Mouse (Mus musculus) lung, postnatal 0 days (tissue): ENCODE data around the gene Rbm20. TPM values are rescaled to one million over a fixed set of nuclear protein-coding genes. Genes with fewer than 3 reads are reported as not detected.

ENCODE experiments used
- ATAC-seq: fragments of 200-750 bp; cut with Nextera tagmentation; 2 replicates; pipeline ENCODE4 v1.8.0; 2017; ENCODE audit warnings: moderate library complexity
- DNase-seq: peaks from one replicate; pipeline ENCODE4 v3.0.0-alpha.2; 2016; ENCODE audit warnings: low spot score
- H3K27ac ChIP-seq: fragments of 300-500 bp; sonication (generic); 2 replicates; pipeline ENCODE4 v1.5.1; 2014; ENCODE audit warnings: antibody characterized with exemption, mild to moderate bottlenecking, low read length, mixed read lengths
- H3K27me3 ChIP-seq: fragments of 300-500 bp; sonication (generic); replicated peaks from 2 replicates; pipeline ENCODE4 v1.6.1; 2014; ENCODE audit warnings: low read length, mixed read lengths; ENCODE audit not compliant: insufficient read depth
- H3K36me3 ChIP-seq: fragments of 300-500 bp; sonication (generic); 2 replicates; pipeline ENCODE4 v1.6.1; 2014; ENCODE audit warnings: low read length, mixed read lengths; ENCODE audit not compliant: insufficient read depth
- H3K4me1 ChIP-seq: fragments of 300-500 bp; sonication (generic); 2 replicates; pipeline ENCODE4 v1.6.1; 2014; ENCODE audit warnings: antibody characterized with exemption, low read depth, low read length, mixed read lengths; ENCODE audit not compliant: insufficient read depth
- H3K4me2 ChIP-seq: fragments of 300-500 bp; sonication (generic); replicated peaks from 2 replicates; pipeline ENCODE4 v1.6.1; 2014; ENCODE audit warnings: low read depth, mild to moderate bottlenecking, low read length, moderate library complexity, mixed read lengths
- H3K4me3 ChIP-seq: fragments of 300-500 bp; sonication (generic); 2 replicates; pipeline ENCODE4 v1.5.1; 2014; ENCODE audit warnings: low read depth, low read length
- H3K9ac ChIP-seq: fragments of 300-500 bp; sonication (generic); replicated peaks from 2 replicates; pipeline ENCODE4 v1.6.1; 2014; ENCODE audit warnings: low read depth, mild to moderate bottlenecking
- H3K9me3 ChIP-seq: fragments of 300-500 bp; sonication (generic); 2 replicates; pipeline ENCODE4 v1.6.1; 2016; ENCODE audit warnings: low read length, mixed read lengths
- CTCF ChIP-seq: IDR thresholded peaks from 2 replicates; pipeline ENCODE4 v1.5.1; 2016; ENCODE audit warnings: antibody characterized with exemption, mild to moderate bottlenecking
- EP300 ChIP-seq: IDR thresholded peaks from 2 replicates; pipeline ENCODE4 v1.6.1; 2016; ENCODE audit warnings: antibody characterized with exemption, mild to moderate bottlenecking, control low read depth
- WGBS: fragments of 180-500 bp; shearing (Covaris S2); extraction: QIAGEN DNeasy Blood & Tissue Kit; methylation state at CpG from one replicate; pipeline ENCODE4 v1.1.7; 2014; 5-methylcytosine and 5-hydroxymethylcytosine counted together
- polyA plus RNA-seq: library from polyadenylated mRNA; unstranded; fragments of >200 nt; fragmentation: Nextera tagmentation; extraction: Ambion mirVana; gene quantifications from 2 replicates; pipeline ENCODE4 v1.2.1, GENCODE M21; 2015

The Rbm20 gene
- polyA plus RNA-seq, 1 experiment from 2014 or later = 0.51 TPM

GRCm38 (mm10) chr19:53754421-53754830 lies 77.3 kb downstream of the Rbm20 start:
- H3K9ac ChIP-seq = no peak overlapping the region
- no peak overlapping the region for H3K27ac ChIP-seq
- peak; percentile 53; the same call in 1 of the 2 replicates for ATAC-seq

GRCm38 (mm10) chr19:53755346-53755745 lies 78.2 kb downstream of the Rbm20 start:
- ATAC-seq = no peak

More at GRCm38 (mm10) chr19:53754421-53754830, 77.3 kb downstream of the Rbm20 start:
- TF ChIP-seq EP300 (no peak), CTCF (no peak)
- Histone ChIP-seq H3K4me3 (no peak overlapping the region), H3K4me1 (no peaks in the 10 kb centered on the region), H3K27me3 (no peaks in the 10 kb centered on the region), H3K4me2 (no peak overlapping the region), H3K9me3 (no peaks in the 10 kb centered on the region; the same call in 1 of the 2 replicates), H3K36me3 (no peaks in the 10 kb centered on the region)
- DNase-seq = peak; percentile 32
- WGBS = 44% methylated on average over 7 of the region's 7 CpGs

DNA sequence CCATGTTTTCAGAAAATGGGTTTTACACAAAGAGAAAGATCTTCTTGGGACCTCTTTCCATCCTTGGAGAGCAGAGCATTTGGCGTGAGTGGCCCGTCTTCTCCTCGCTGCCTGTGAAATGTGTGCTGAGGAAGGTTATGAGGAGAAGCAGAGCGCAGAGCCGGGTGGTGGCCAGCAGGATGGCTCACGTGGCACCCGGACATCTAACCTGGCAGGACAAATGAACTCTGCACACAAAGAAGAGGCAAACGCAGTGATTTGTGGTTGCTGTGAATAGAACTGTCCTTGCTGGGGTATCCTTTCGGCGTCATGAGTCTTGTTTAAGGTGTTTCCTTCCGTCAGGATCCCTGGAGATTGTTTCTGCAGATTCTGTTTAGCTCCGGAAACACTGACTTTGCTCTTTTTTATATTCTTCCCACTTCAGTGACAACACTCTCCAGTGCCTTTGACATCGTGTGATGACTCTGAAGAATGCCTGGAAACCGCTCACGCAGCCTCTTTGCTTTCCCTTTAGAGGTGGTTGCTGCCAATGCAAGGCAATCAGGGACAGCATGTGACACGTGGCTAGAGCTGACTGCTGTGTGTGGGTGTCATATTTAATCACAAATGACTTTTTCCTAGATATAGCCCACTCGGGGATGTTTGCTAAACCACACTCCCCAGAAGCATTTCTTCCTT lies 80.5 kb downstream of the Rbm20 start:
- DNase-seq (no peak), ATAC-seq (no peak)
- Histone ChIP-seq H3K27ac (no peak overlapping the region), H3K9me3 (no peaks in the 10 kb centered on the region; the same call in 1 of the 2 replicates), H3K4me2 (no peak overlapping the region), H3K27me3 (no peaks in the 10 kb centered on the region), H3K9ac (no peak overlapping the region), H3K4me1 (no peaks in the 10 kb centered on the region), H3K36me3 (no peaks in the 10 kb centered on the region), H3K4me3 (no peak overlapping the region)
- TF ChIP-seq EP300 (no peak), CTCF (no peak)
- 78% methylated on average over 17 of the region's 17 CpGs for WGBS

More at GRCm38 (mm10) chr19:53755346-53755745, 78.2 kb downstream of the Rbm20 start:
- H3K4me3 ChIP-seq = no peak overlapping the region
- H3K9ac ChIP-seq = no peak overlapping the region
- DNase-seq = no peak
- no peaks in the 10 kb centered on the region; the same call in 1 of the 2 replicates for H3K9me3 ChIP-seq
- WGBS = 61% methylated on average over 5 of the region's 5 CpGs
- no peaks in the 10 kb centered on the region for H3K27me3 ChIP-seq
- no peaks in the 10 kb centered on the region for H3K4me1 ChIP-seq
- H3K36me3 ChIP-seq = no peaks in the 10 kb centered on the region
- H3K27ac ChIP-seq = no peak overlapping the region
- TF ChIP-seq CTCF = no peak
- no peak overlapping the region for H3K4me2 ChIP-seq

DNA sequence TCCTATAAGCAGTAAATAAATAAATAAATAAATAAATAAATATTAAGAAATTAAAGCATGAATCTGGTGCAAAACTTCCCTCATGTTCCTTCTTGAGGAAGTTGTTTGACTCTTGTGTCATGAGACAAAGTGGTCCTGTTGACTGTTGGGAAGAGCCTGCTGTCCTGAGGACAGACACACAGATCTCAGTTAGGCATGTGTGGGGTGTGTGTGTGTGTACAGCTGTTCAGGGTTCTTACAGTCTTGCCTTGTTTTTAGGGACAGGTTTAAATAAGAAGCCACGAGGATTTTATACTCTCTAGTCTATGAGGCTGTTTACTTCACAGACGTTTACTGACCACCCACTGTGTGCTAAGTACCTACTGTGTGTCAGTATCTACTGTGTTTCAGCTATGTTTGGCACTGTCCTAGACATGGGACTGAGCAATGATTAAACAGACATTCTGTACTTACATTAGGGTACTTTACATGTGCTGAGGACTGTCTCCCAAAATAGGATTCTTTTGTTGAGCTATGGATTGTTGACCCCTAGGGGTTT lies 81.8 kb downstream of the Rbm20 start:
- no peak overlapping the region for H3K4me3 ChIP-seq
- no peaks in the 10 kb centered on the region for H3K4me1 ChIP-seq
- 77% methylated on average over 2 of the region's 2 CpGs for WGBS
- no peak overlapping the region for H3K9ac ChIP-seq
- no peak overlapping the region for H3K27ac ChIP-seq
- H3K9me3 ChIP-seq = no peaks in the 10 kb centered on the region; the same call in 1 of the 2 replicates
- no peak for ATAC-seq
- no peak for DNase-seq
- no peaks in the 10 kb centered on the region for H3K36me3 ChIP-seq
- TF ChIP-seq CTCF = no peak
- no peak for TF ChIP-seq EP300
- no peak overlapping the region for H3K4me2 ChIP-seq
- no peaks in the 10 kb centered on the region for H3K27me3 ChIP-seq

DNA sequence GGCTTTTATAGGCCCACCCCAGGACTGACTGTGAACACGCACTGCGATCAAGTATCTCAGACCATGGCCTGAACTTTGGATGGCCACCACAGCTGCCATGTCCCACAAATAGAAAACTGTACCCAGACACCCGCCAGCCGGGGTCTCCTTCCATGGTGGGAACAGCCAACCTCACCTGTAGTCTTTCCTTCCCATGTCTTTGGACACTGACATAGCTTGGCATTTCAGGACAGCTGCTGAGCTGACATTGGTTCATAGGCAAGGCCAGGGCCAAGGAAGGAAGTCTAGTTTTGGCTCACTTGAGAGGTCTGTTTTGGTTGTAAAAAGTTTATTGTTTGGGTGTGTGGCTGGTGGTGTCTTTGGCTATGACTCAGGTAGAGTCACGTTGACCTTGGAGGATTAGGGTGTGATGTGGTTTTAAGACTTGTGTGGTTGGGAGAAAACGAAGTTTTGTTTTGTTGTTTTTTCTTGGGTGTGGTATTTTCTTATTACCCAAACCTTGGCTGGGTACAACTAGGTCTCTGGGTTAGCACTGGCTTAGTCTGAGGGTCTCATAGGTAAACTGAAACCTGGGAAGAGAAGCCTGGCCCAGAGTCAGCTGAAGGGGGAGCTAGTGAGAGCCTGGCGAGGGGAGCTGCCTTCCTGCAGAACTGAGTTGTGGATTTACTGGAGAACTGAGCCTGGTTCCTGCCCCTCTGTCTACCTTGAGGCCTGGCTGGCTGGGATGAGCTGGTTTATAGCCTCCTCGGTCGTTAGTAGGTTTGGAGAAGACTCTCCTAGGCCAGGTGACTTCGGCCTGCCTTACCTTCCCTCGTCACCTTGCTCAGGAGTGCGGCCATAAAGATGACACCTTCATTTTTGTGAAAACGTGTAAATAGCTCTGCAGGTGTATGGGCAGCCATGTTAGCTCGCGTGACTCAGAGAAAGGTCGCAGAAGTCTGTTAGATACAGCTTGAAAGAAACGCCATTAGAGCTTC lies 83.3 kb downstream of the Rbm20 start:
- WGBS = 77% methylated on average over 17 of the region's 17 CpGs
- Histone ChIP-seq H3K4me1 (no peaks in the 10 kb centered on the region), H3K4me3 (no peak overlapping the region), H3K36me3 (no peaks in the 10 kb centered on the region), H3K9me3 (no peaks in the 10 kb centered on the region; the same call in 1 of the 2 replicates), H3K27me3 (no peaks in the 10 kb centered on the region), H3K4me2 (no peak overlapping the region), H3K9ac (no peak overlapping the region), H3K27ac (no peak overlapping the region)
- DNase-seq = no peak
- ATAC-seq = no peak
- no peak for TF ChIP-seq EP300
- TF ChIP-seq CTCF = peak; percentile 17; the same call in 1 of the 2 replicates
